Mouse (Mus musculus): Measurements from ENCODE around the gene Otud5.
A peak's percentile ranks its signal among the peaks of the same experiment; 100 is the strongest.
"Not testable (repeated sequence)": the region's sequence is repeated elsewhere in the genome, so short reads cannot be mapped to it uniquely, and the experiment has no call there.

Otud5 gene

GRCm38 (mm10) chrX:7883841-7884567, 42.8 kb downstream of the Otud5 start, which contains the start of gene Slc35a2:
Gene Slc35a2, plus strand, starts transcription at chrX:7884028.
- peak; percentile 95 for DNase-seq

- no peak for DNase-seq
Observed at GRCm38 (mm10) chrX:7898211-7898610, 57.0 kb downstream of the Otud5 start.

GRCm38 (mm10) chrX:7898880-7899874, 58.0 kb downstream of the Otud5 start, which contains the start of the genes Pqbp1 and Timm17b:
Gene Pqbp1, minus strand, starts transcription at chrX:7899269.
Gene Timm17b, plus strand, starts transcription at chrX:7899357.
- peak; percentile 95 for DNase-seq

- no peak for DNase-seq
Observed at GRCm38 (mm10) chrX:7904441-7904840, 63.3 kb downstream of the Otud5 start.

- DNase-seq, result no peak
Observed at GRCm38 (mm10) chrX:7907735-7908134, 66.6 kb downstream of the Otud5 start, which contains the start of gene Gm10491. Gene Gm10491, minus strand, starts transcription at chrX:7907835.

- DNase-seq, result not testable (repeated sequence)
Observed at GRCm38 (mm10) chrX:7909242-7909641, 68.1 kb downstream of the Otud5 start, which contains the start of gene Gm10490. Gene Gm10490, plus strand, starts transcription at chrX:7909542.

- DNase-seq, result no peak
Observed at GRCm38 (mm10) chrX:7910473-7910872, 69.3 kb downstream of the Otud5 start.

- DNase-seq, result peak; percentile 67
Observed at GRCm38 (mm10) chrX:7915669-7916068, 74.5 kb downstream of the Otud5 start.

GRCm38 (mm10) chrX:7917960-7918359, 76.8 kb downstream of the Otud5 start:
- not testable (repeated sequence) for DNase-seq

- no peak for DNase-seq
Observed at GRCm38 (mm10) chrX:7919601-7920383, 78.6 kb downstream of the Otud5 start, which contains the start of gene Pcsk1n. Gene Pcsk1n, plus strand, starts transcription at chrX:7919822.

- DNase-seq, result no peak
Observed at GRCm38 (mm10) chrX:7922032-7922431, 80.9 kb downstream of the Otud5 start.

Data from lung, postnatal 36 days (tissue).